Comparison of ENCODE assay signal across 10 mouse cellular contexts in genomic region chr16:44271371-44272038, GRCm38 (mm10).
DNase-seq lines count a peak whose midpoint lies in the region; ATAC-seq and TF ChIP-seq lines count a peak whose summit lies in the region.
"Had no signal": no experiment of that assay in that cellular context is flagged by ENCODE, and none has a peak within 500 bp of the region (broad histone marks: within the 10 kb centered on the region; RNA-seq: fewer than 3 reads in every experiment).

No protein-coding gene starts in this region.

- peak; percentile 4 for DNase-seq in CD4-positive, CD25-positive, alpha-beta regulatory T cell, adult 2 months (ENCODE audit: low read depth, low spot score)
- DNase-seq in kidney, adult 8-10 months = peak; percentile 24 to 25
- DNase-seq in kidney, postnatal 25 days = no peak
- DNase-seq in cerebellum, adult 2 months = peak; percentile 68 to 82
- DNase-seq in lung, adult 18-20 months = no peak

- peaks cover 2% of the 10 kb centered on the region; the same call in 1 of the 2 replicates for H3K4me1 ChIP-seq in cerebellum, adult 2 months (ENCODE audit: control insufficient read depth, insufficient read depth, low read length)
- peaks cover 11% of the 10 kb centered on the region; the same call in 1 of the 2 replicates for H3K4me1 ChIP-seq in kidney, embryonic 16.5 days (ENCODE audit: insufficient read depth, low read length)
- H3K4me1 ChIP-seq in intestine, embryonic 15.5 days (replicated peaks) = no peaks in the 10 kb centered on the region
- H3K4me1 ChIP-seq: embryonic facial prominence, embryonic 13.5 days; midbrain, embryonic 15.5 days had no signal

- no peaks in the 10 kb centered on the region for H3K9me3 ChIP-seq in kidney, embryonic 16.5 days (ENCODE audit: low read length)
- no peaks in the 10 kb centered on the region for H3K9me3 ChIP-seq in intestine, embryonic 15.5 days
- H3K9me3 ChIP-seq: embryonic facial prominence, embryonic 13.5 days; midbrain, embryonic 15.5 days had no signal

- H3K27me3 ChIP-seq in cerebellum, adult 2 months (ENCODE audit: control insufficient read depth, insufficient read depth, low read length) = no peaks in the 10 kb centered on the region
- no peaks in the 10 kb centered on the region for H3K27me3 ChIP-seq in kidney, embryonic 16.5 days (ENCODE audit: insufficient read depth, low read length)
- H3K27me3 ChIP-seq in intestine, embryonic 15.5 days (replicated peaks) = no peaks in the 10 kb centered on the region
- H3K27me3 ChIP-seq: embryonic facial prominence, embryonic 13.5 days; midbrain, embryonic 15.5 days had no signal

- H3K27ac ChIP-seq in cerebellum, adult 2 months (ENCODE audit: insufficient read depth, low read length) = peak overlapping the region; percentile 69
- peak overlapping the region; percentile 6; the same call in 1 of the 2 replicates for H3K27ac ChIP-seq in kidney, embryonic 16.5 days (ENCODE audit: low read length)
- H3K27ac ChIP-seq in intestine, embryonic 15.5 days = no peak overlapping the region
- H3K27ac ChIP-seq: embryonic facial prominence, embryonic 13.5 days; midbrain, embryonic 15.5 days had no signal

- H3K4me3 ChIP-seq in cerebellum, adult 2 months (replicated peaks; ENCODE audit: insufficient read depth, low read depth, low read length) = no peak overlapping the region
- H3K4me3 ChIP-seq in kidney, embryonic 16.5 days (ENCODE audit: low read length) = no peak overlapping the region
- H3K4me3 ChIP-seq in intestine, embryonic 15.5 days (replicated peaks) = no peak overlapping the region
- H3K4me3 ChIP-seq: embryonic facial prominence, embryonic 13.5 days; midbrain, embryonic 15.5 days had no signal

- H3K4me2 ChIP-seq in kidney, embryonic 16.5 days (replicated peaks; ENCODE audit: low read depth, low read length) = no peak overlapping the region
- no peak overlapping the region for H3K4me2 ChIP-seq in intestine, embryonic 15.5 days (replicated peaks)
- H3K4me2 ChIP-seq: embryonic facial prominence, embryonic 13.5 days; midbrain, embryonic 15.5 days had no signal

- ATAC-seq in CD4-positive, CD25-positive, alpha-beta regulatory T cell, adult 4 months = no peak
- ATAC-seq in kidney, embryonic 16.5 days (ENCODE audit: low FRiP score, low TSS enrichment) = no peak
- ATAC-seq in intestine, embryonic 15.5 days = no peak
- ATAC-seq: midbrain, embryonic 15.5 days had no signal

- 30% methylated on average over 9 of the region's 9 CpGs for WGBS in cerebellum, adult 2 months
- WGBS in kidney, embryonic 16.5 days = 65% methylated on average over 9 of the region's 9 CpGs
- 67% methylated on average over 9 of the region's 9 CpGs for WGBS in intestine, embryonic 15.5 days

- no peak overlapping the region for H3K9ac ChIP-seq in kidney, embryonic 16.5 days (replicated peaks; ENCODE audit: low read length)
- H3K9ac ChIP-seq in intestine, embryonic 15.5 days = no peak overlapping the region
- H3K9ac ChIP-seq: embryonic facial prominence, embryonic 13.5 days; midbrain, embryonic 15.5 days had no signal

- TF ChIP-seq CTCF in cerebellum, adult 2 months (IDR thresholded peaks at IDR 0.05; ENCODE audit: borderline replicate concordance, insufficient read depth, low read depth, low read length) = no peak

- no peaks in the 10 kb centered on the region for H3K36me3 ChIP-seq in kidney, embryonic 16.5 days (ENCODE audit: insufficient read depth, low read length)
- no peaks in the 10 kb centered on the region for H3K36me3 ChIP-seq in intestine, embryonic 15.5 days
- H3K36me3 ChIP-seq: embryonic facial prominence, embryonic 13.5 days; midbrain, embryonic 15.5 days had no signal

- no peak for TF ChIP-seq POLR2A in cerebellum, adult 2 months (IDR thresholded peaks at IDR 0.05; ENCODE audit: borderline replicate concordance, insufficient read depth, low read length)

Comparison
In these comparisons a context has a peak if more than half of its experiments do, and no peak if none do; other contexts are left out.
1. DNase-seq: peak in CD4-positive, CD25-positive, alpha-beta regulatory T cell, adult 2 months (single experiment), kidney, adult 8-10 months (2 of 2) and cerebellum, adult 2 months (2 of 2); none in kidney, postnatal 25 days (0 of 2) and lung, adult 18-20 months (0 of 2).